Mouse (Mus musculus) limb, embryonic 14.5 days (tissue): Measurements from ENCODE around the gene Ints14. TPM values are rescaled to one million over a fixed set of nuclear protein-coding genes. Genes with fewer than 3 reads are reported as not detected.

ENCODE experiments used
- ATAC-seq: fragments of 200-750 bp; cut with Nextera tagmentation; 2 replicates; pipeline ENCODE4 v1.8.0; 2017; ENCODE audit warnings: low read depth, moderate number of reproducible peaks, moderate TSS enrichment; ENCODE audit not compliant: low FRiP score
- DNase-seq: peaks from one replicate; pipeline ENCODE4 v3.0.0-alpha.2; 2015; ENCODE audit warnings: low spot score
- H3K27ac ChIP-seq: fragments of 300-500 bp; sonication (generic); replicated peaks from 2 replicates; pipeline ENCODE4 v1.5.1; 2014; ENCODE audit warnings: low read depth, mild to moderate bottlenecking, low read length, moderate library complexity, mixed read lengths
- H3K27me3 ChIP-seq: fragments of 300-500 bp; sonication (generic); 2 replicates; pipeline ENCODE4 v1.6.1; 2014; ENCODE audit warnings: low read length, mixed read lengths; ENCODE audit not compliant: control insufficient read depth, insufficient read depth
- H3K36me3 ChIP-seq: fragments of 300-500 bp; sonication (generic); 2 replicates; pipeline ENCODE4 v1.6.1; 2014; ENCODE audit warnings: mild to moderate bottlenecking, low read length, moderate library complexity, mixed read lengths; ENCODE audit not compliant: control insufficient read depth, insufficient read depth
- H3K4me1 ChIP-seq: fragments of 300-500 bp; sonication (generic); 2 replicates; pipeline ENCODE4 v1.6.1; 2014; ENCODE audit warnings: antibody characterized with exemption, low read length, mixed read lengths; ENCODE audit not compliant: control insufficient read depth, insufficient read depth
- H3K4me2 ChIP-seq: fragments of 300-500 bp; sonication (generic); replicated peaks from 2 replicates; pipeline ENCODE4 v1.6.1; 2014; ENCODE audit warnings: low read depth, mild to moderate bottlenecking, low read length, moderate library complexity; ENCODE audit not compliant: severe bottlenecking
- H3K4me3 ChIP-seq: fragments of 300-500 bp; sonication (generic); replicated peaks from 2 replicates; pipeline ENCODE4 v1.5.1; 2014; ENCODE audit warnings: low read length
- H3K9ac ChIP-seq: fragments of 300-500 bp; sonication (generic); 2 replicates; pipeline ENCODE4 v1.6.1; 2014; ENCODE audit warnings: mild to moderate bottlenecking, low read depth, low read length, moderate library complexity; ENCODE audit not compliant: severe bottlenecking
- H3K9me3 ChIP-seq: fragments of 300-500 bp; sonication (generic); 2 replicates; pipeline ENCODE4 v1.6.1; 2016; ENCODE audit warnings: low read length; ENCODE audit not compliant: control insufficient read depth
- POLR2A ChIP-seq: fragments of 200-500 bp; IDR thresholded peaks from 2 replicates; pipeline ENCODE4 v1.8.0; 2012; ENCODE audit warnings: inconsistent platforms, mild to moderate bottlenecking, moderate library complexity, borderline replicate concordance; ENCODE audit not compliant: insufficient read depth, insufficient read length; ENCODE audit errors: extremely low read depth
- WGBS: fragments of 180-500 bp; shearing (Covaris S2); extraction: QIAGEN DNeasy Blood & Tissue Kit; methylation state at CpG from one replicate; pipeline ENCODE4 v1.1.7; 2014; 5-methylcytosine and 5-hydroxymethylcytosine counted together
- polyA plus RNA-seq, 2 experiments: library from polyadenylated mRNA; depleted of rRNA in 1 of 2; stranded (reverse) in 1 of 2; unstranded in 1 of 2; fragments of >200 nt; fragmentation: Nextera tagmentation in 1 of 2; extraction: Ambion mirVana in 1 of 2; gene quantifications; 2 replicates each; pipeline versions ENCODE4 v1.2.1 to v1.2.3; 2012 to 2014

Ints14 gene
- polyA plus RNA-seq, 2 experiments = 38.1 to 50.4 TPM

- no peak for ATAC-seq
- Histone ChIP-seq H3K9me3 (no peaks in the 10 kb centered on the region), H3K4me3 (no peak overlapping the region), H3K9ac (no peak overlapping the region), H3K27ac (no peak overlapping the region), H3K4me1 (peaks cover 6% of the 10 kb centered on the region), H3K36me3 (0 out of 2 replicates have a peak, but pooled peaks cover under 1% of the 10 kb centered on the region), H3K27me3 (no peaks in the 10 kb centered on the region), H3K4me2 (no peak overlapping the region)
- WGBS = 82% methylated on average over 7 of the region's 7 CpGs
- no peak for TF ChIP-seq POLR2A
- no peak for DNase-seq
Measured at GRCm38 (mm10) chr9:65015461-65016222, 54.9 kb downstream of the Ints14 start.

GRCm38 (mm10) chr9:65016241-65016977 lies 55.7 kb downstream of the Ints14 start:
- TF ChIP-seq POLR2A = no peak
- no peaks in the 10 kb centered on the region for H3K9me3 ChIP-seq
- H3K4me2 ChIP-seq = no peak overlapping the region
- no peak for ATAC-seq
- H3K36me3 ChIP-seq = no peaks in the 10 kb centered on the region
- WGBS = 88% methylated on average over 4 of the region's 4 CpGs
- no peak for DNase-seq
- no peak overlapping the region for H3K9ac ChIP-seq
- peaks cover 6% of the 10 kb centered on the region for H3K4me1 ChIP-seq
- no peaks in the 10 kb centered on the region for H3K27me3 ChIP-seq
- H3K4me3 ChIP-seq = no peak overlapping the region
- H3K27ac ChIP-seq = no peak overlapping the region

GRCm38 (mm10) chr9:65016978-65017827 lies 56.5 kb downstream of the Ints14 start:
- H3K4me1 ChIP-seq = peaks cover 10% of the 10 kb centered on the region
- 85% methylated on average over 16 of the region's 16 CpGs for WGBS
- no peak overlapping the region for H3K9ac ChIP-seq
- no peak for TF ChIP-seq POLR2A
- H3K27me3 ChIP-seq = no peaks in the 10 kb centered on the region
- H3K36me3 ChIP-seq = no peaks in the 10 kb centered on the region
- H3K4me2 ChIP-seq = no peak overlapping the region
- H3K4me3 ChIP-seq = no peak overlapping the region
- ATAC-seq (no peak), DNase-seq (no peak)
- H3K27ac ChIP-seq = no peak overlapping the region
- H3K9me3 ChIP-seq = no peaks in the 10 kb centered on the region

GRCm38 (mm10) chr9:65017896-65018295 lies 57.2 kb downstream of the Ints14 start:
- H3K4me1 ChIP-seq = peaks cover 12% of the 10 kb centered on the region
- H3K27me3 ChIP-seq = no peaks in the 10 kb centered on the region
- 93% methylated on average over 4 of the region's 4 CpGs for WGBS
- no peak overlapping the region for H3K4me2 ChIP-seq
- no peak overlapping the region for H3K27ac ChIP-seq
- no peak for ATAC-seq
- no peaks in the 10 kb centered on the region for H3K36me3 ChIP-seq
- H3K4me3 ChIP-seq = no peak overlapping the region
- no peak for TF ChIP-seq POLR2A
- no peaks in the 10 kb centered on the region for H3K9me3 ChIP-seq
- no peak for DNase-seq
- no peak overlapping the region for H3K9ac ChIP-seq

- H3K4me2 ChIP-seq = no peak overlapping the region
- WGBS = 69% methylated on average over 3 of the region's 3 CpGs
- no peak for DNase-seq
- H3K4me3 ChIP-seq = no peak overlapping the region
- H3K27me3 ChIP-seq = no peaks in the 10 kb centered on the region
- H3K36me3 ChIP-seq = no peaks in the 10 kb centered on the region
- no peak for TF ChIP-seq POLR2A
- peaks cover 12% of the 10 kb centered on the region for H3K4me1 ChIP-seq
- ATAC-seq = no peak
- 0 out of 2 replicates have a peak overlapping the region, but pooled peaks have one; percentile 12 for H3K9ac ChIP-seq
- no peaks in the 10 kb centered on the region for H3K9me3 ChIP-seq
- H3K27ac ChIP-seq = no peak overlapping the region
Measured at GRCm38 (mm10) chr9:65018588-65019121, 58.0 kb downstream of the Ints14 start.
